Mouse (Mus musculus) heart, postnatal 4 days (tissue): ENCODE measurements around the gene Gm17662. TPM values are rescaled to one million over a fixed set of nuclear protein-coding genes. Genes with fewer than 3 reads are reported as not detected.
A peak's percentile ranks its signal among the peaks of the same experiment; 100 is the strongest.

Experiments used
- DNase-seq: peaks from one replicate; pipeline ENCODE4 v3.0.0; 2021
- total RNA-seq, 2 experiments: library from RNA; stranded (reverse); gene quantifications; 2 replicates each; pipeline ENCODE4 v1.2.3; 2021

The Gm17662 gene
- total RNA-seq, 2 experiments from 2014 or later: not detected

DNA sequence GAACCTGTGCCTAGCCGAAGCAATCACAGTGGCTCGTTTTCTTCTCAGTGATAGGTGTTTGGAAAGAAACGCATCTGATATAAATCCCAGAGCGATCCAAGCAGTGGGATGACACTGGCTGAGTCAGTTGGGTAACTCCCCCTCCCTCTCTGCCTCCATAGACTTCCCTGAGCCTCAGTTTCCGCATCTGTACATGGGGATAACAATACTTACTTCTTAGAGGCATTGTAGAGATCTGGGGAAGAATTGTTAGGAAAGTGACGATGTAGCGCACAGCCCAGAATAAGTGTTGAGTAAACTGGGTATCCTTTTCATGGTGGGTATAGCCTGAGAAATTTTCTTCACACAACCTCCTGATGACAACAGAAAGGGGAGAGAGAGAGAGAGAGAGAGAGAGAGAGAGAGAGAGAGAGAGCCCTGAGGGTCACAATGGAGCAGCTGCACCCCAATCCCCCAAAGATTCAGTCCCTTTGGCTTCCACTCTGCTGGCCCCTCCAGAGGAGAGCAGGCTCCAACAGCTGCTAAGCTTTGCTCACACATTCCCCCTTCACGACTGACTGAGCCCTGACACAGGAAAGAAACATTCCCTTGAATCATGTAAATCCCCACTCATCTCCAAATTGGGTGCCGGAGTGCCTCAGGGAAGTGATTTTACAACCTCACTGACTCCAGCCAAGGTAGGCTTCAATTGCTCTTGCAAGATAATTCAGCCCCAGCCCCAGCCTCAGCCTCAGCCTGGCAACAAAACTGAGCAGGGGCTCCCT, 31.6 kb downstream of the Gm17662 start:
- no peak for DNase-seq

GRCm38 (mm10) chr4:104891708-104892107, 34.6 kb downstream of the Gm17662 start:
- DNase-seq: peak; percentile 70

GRCm38 (mm10) chr4:104893588-104893987, 36.5 kb downstream of the Gm17662 start:
- no peak for DNase-seq

DNA sequence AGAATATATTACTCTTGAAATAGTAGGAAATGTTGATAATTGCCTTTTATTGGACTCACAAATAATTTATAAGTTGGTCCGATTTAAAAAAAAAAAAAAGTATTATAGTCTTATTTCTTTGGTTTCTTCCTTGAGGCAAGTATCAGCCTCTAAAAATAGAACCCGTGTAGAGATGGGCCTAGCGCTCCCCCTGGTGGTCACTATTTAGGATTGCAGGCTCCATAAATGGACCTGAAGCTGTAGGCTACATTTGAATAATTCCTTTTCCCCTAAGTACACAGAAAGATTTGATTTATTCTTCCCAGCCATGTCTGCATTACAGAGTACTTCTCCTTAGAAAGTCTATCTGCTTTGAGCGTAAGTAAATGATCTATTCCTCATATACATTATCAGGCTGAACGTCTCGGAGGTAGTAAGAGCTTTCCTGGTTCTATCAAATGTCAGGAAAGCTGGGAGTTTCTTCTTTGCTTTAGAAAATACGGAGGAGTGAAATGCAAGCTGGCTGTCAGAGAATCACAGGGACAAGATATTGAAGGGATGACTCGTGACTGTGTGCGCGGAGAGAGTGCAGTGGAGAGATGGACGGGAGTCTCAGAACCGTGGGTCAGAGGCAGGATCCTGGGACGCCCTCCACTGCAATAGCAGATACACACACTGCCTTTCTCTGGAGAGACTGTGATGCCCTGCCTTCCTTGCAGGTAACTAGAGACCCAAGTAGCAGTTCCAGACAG, 37.0 kb downstream of the Gm17662 start:
- DNase-seq: peak; percentile 56

DNA sequence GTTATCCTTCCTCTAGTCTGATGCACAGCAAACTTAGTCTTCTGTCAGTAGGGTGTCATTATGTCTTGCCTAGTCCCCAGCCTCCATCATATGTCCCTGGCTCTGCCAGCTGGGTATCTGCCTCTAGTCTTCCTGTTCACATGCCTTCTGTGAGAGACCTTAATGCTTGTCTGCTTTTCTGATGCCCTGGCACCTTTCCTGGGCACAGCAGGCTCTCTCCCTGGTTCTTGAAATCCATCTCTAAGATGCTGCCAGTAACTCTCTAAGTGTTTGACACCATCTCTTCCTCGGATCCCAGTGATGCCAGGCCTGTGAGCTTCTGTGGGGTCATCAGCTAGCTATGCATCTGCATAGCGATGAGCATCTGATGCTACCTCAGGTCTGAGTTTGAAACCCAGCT, 45.7 kb downstream of the Gm17662 start:
- no peak for DNase-seq

DNA sequence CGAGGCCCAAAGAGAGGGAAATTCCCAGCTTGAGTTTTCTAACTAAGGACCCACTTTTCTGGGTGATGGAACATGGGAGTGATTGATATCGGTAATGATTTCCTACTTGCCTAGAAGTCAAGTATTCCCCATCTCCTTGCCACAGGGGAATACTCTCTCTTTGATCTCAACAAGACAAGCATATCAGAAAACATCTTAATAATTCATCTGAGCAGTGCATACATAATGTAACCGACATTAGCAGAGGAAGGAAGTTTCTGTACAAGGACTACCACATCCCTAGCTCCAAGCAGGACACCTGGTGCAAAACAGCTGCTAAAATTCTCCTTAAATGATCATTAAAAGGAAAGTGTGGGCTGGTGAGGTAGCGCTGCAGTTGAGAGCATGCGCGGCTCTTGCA, 47.9 kb downstream of the Gm17662 start:
- DNase-seq: no peak

Other genes starting within 250 kb of the Gm17662 start
- gene C8b, start 91.0 kb upstream of the Gm17662 start, total RNA-seq: not detected
- gene C8a, start 19.1 kb downstream of the Gm17662 start, total RNA-seq: not detected
- gene Fyb2, start 56.1 kb downstream of the Gm17662 start, total RNA-seq: not detected